ENCODE assay signal across 24 mouse cellular contexts in the genomic region with DNA sequence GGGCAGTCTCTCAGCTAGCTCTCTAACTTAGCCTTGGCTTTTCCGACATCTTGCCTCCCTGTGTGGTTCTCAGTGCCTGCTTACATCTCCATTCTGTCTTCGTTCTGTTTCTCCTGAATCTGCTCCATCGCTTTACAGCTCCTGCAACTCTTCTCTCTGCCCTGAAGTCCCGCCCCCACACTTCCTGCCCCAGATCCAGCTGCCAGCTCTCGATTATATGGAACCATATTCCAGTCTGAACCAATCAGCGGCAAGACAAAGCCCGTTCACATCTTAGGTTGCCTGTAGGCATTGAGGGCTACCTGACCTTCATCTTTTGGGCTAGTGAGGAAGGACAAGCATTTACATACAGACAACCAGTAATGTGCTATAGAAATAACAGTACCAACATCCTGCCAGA. TPM values are rescaled to one million over a fixed set of nuclear protein-coding genes. Genes with fewer than 3 reads are reported as not detected.
DNase-seq lines count a peak whose midpoint lies in the region; ATAC-seq and TF ChIP-seq lines count a peak whose summit lies in the region.
"Had no signal": no experiment of that assay in that cellular context is flagged by ENCODE, and none has a peak within 500 bp of the region (broad histone marks: within the 10 kb centered on the region; RNA-seq: fewer than 3 reads in every experiment).

No protein-coding gene starts in this region.

- TF ChIP-seq RAD21 in MEL (IDR thresholded peaks at IDR 0.05; ENCODE audit: low read depth, low read length) = no peak

- ATAC-seq in liver, postnatal 0 days = no peak
- no peak for ATAC-seq in forebrain, embryonic 16.5 days
- ATAC-seq: activated CD4-positive, CD25-positive, alpha-beta regulatory T cell, adult 4 months; forebrain, embryonic 13.5 days; forebrain, embryonic 15.5 days; Patski had no signal

- H3K4me2 ChIP-seq in liver, postnatal 0 days (ENCODE audit: low read depth, low read length) = peak overlapping the region; percentile 22; the same call in 1 of the 2 replicates
- no peak overlapping the region for H3K4me2 ChIP-seq in forebrain, embryonic 16.5 days (ENCODE audit: low read length)
- H3K4me2 ChIP-seq: embryonic facial prominence, embryonic 12.5 days; forebrain, embryonic 13.5 days; forebrain, embryonic 15.5 days had no signal

- no peak overlapping the region for H3K9ac ChIP-seq in liver, postnatal 0 days (replicated peaks)
- no peak overlapping the region for H3K9ac ChIP-seq in MEL (ENCODE audit: control insufficient read depth, low read depth, low read length, poor library complexity, severe bottlenecking)
- no peak overlapping the region for H3K9ac ChIP-seq in forebrain, embryonic 16.5 days (replicated peaks; ENCODE audit: low read depth, low read length)
- H3K9ac ChIP-seq: embryonic facial prominence, embryonic 12.5 days; forebrain, embryonic 13.5 days; forebrain, embryonic 15.5 days had no signal

- H3K27me3 ChIP-seq in liver, postnatal 0 days (ENCODE audit: insufficient read depth, low read length) = 0 out of 2 replicates have a peak, but pooled peaks cover 3% of the 10 kb centered on the region
- no peaks in the 10 kb centered on the region; a peak in 2 of 4 replicates for H3K27me3 ChIP-seq in MEL (ENCODE audit: control insufficient read depth in 1 of 2, insufficient read depth in 2 of 2, low read length in 2 of 2)
- H3K27me3 ChIP-seq in forebrain, embryonic 16.5 days (replicated peaks; ENCODE audit: control insufficient read depth, insufficient read depth, low read length) = no peaks in the 10 kb centered on the region
- H3K27me3 ChIP-seq: embryonic facial prominence, embryonic 12.5 days; forebrain, embryonic 13.5 days; forebrain, embryonic 15.5 days had no signal

- H3K9me3 ChIP-seq in liver, postnatal 0 days (ENCODE audit: low read length) = no peaks in the 10 kb centered on the region
- no peaks in the 10 kb centered on the region for H3K9me3 ChIP-seq in MEL (replicated peaks; ENCODE audit: insufficient read depth, low read length)
- H3K9me3 ChIP-seq in forebrain, embryonic 16.5 days (ENCODE audit: control insufficient read depth, low read length) = no peaks in the 10 kb centered on the region
- H3K9me3 ChIP-seq: embryonic facial prominence, embryonic 10.5 days; embryonic facial prominence, embryonic 12.5 days; forebrain, embryonic 15.5 days had no signal

- no peak for DNase-seq in liver, postnatal 0 days
- DNase-seq in liver (no peak), MEL (ENCODE audit: low read depth, low spot score) (peak; percentile 22)
- DNase-seq: adrenal gland, adult 2 months; adrenal gland, postnatal 10 days; adrenal gland, postnatal 25 days; cerebellum, adult 11-12 months; cerebellum, adult 2 months; cerebellum, adult 9-10 months; cerebellum, postnatal 10 days; cerebellum, postnatal 25 days had no signal

- H3K27ac ChIP-seq in liver, postnatal 0 days (ENCODE audit: low read depth) = no peak overlapping the region
- no peak overlapping the region for H3K27ac ChIP-seq in MEL (ENCODE audit: control insufficient read depth, low read depth, low read length)
- H3K27ac ChIP-seq in bone marrow, adult 2 months (ENCODE audit: control insufficient read depth, insufficient read depth, low read depth, low read length, poor library complexity) = no peak overlapping the region
- no peak overlapping the region for H3K27ac ChIP-seq in forebrain, embryonic 16.5 days (ENCODE audit: low read length)
- H3K27ac ChIP-seq: embryonic facial prominence, embryonic 10.5 days; embryonic facial prominence, embryonic 12.5 days; forebrain, embryonic 13.5 days; forebrain, embryonic 15.5 days had no signal

- WGBS in liver, postnatal 0 days (ENCODE audit: insufficient replicate concordance) = 76% methylated on average over 7 of the region's 7 CpGs
- WGBS in bone marrow, adult 2 months = 73% methylated on average over 7 of the region's 7 CpGs
- 95% methylated on average over 7 of the region's 7 CpGs for WGBS in forebrain, embryonic 16.5 days

- no peaks in the 10 kb centered on the region for H3K36me3 ChIP-seq in liver, postnatal 0 days (replicated peaks; ENCODE audit: insufficient read depth, low read length)
- no peaks in the 10 kb centered on the region for H3K36me3 ChIP-seq in MEL (ENCODE audit: control insufficient read depth in 1 of 2, insufficient read depth in 2 of 2, low read length in 2 of 2)
- H3K36me3 ChIP-seq in forebrain, embryonic 16.5 days (ENCODE audit: control insufficient read depth, insufficient read depth) = no peaks in the 10 kb centered on the region
- H3K36me3 ChIP-seq: embryonic facial prominence, embryonic 10.5 days; embryonic facial prominence, embryonic 12.5 days; forebrain, embryonic 15.5 days had no signal

- TF ChIP-seq CTCF in liver, postnatal 0 days (IDR thresholded peaks at IDR 0.05; ENCODE audit: low read depth) = no peak
- TF ChIP-seq CTCF in MEL (IDR thresholded peaks at IDR 0.05 in 2 of 3, conservative IDR thresholded peaks at IDR 0.05 in 1 of 3; ENCODE audit: control insufficient read depth in 1 of 3, insufficient read depth in 1 of 3, low read depth in 2 of 3, low read length in 3 of 3, poor library complexity in 1 of 3, severe bottlenecking in 1 of 3) = no peak
- TF ChIP-seq CTCF in bone marrow, adult 2 months (IDR thresholded peaks at IDR 0.05; ENCODE audit: control insufficient read depth, insufficient read depth, low read length) = no peak

- H3K4me1 ChIP-seq in liver, postnatal 0 days (ENCODE audit: insufficient read depth) = no peaks in the 10 kb centered on the region
- no peaks in the 10 kb centered on the region; a peak in 1 of 4 replicates for H3K4me1 ChIP-seq in MEL (ENCODE audit: control insufficient read depth in 1 of 2, insufficient read depth in 2 of 2, low read length in 2 of 2)
- H3K4me1 ChIP-seq in bone marrow, adult 2 months (ENCODE audit: control insufficient read depth, insufficient read depth, low read length) = peaks cover 1% of the 10 kb centered on the region; the same call in 1 of the 2 replicates
- H3K4me1 ChIP-seq in forebrain, embryonic 16.5 days (replicated peaks; ENCODE audit: control insufficient read depth, insufficient read depth, low read length) = no peaks in the 10 kb centered on the region
- H3K4me1 ChIP-seq: embryonic facial prominence, embryonic 10.5 days; embryonic facial prominence, embryonic 12.5 days; forebrain, embryonic 15.5 days had no signal

- no peak for TF ChIP-seq EP300 in liver, postnatal 0 days (IDR thresholded peaks at IDR 0.05; ENCODE audit: low read depth)
- TF ChIP-seq EP300 in MEL (IDR thresholded peaks at IDR 0.05; ENCODE audit: low read depth in 1 of 2, low read length in 2 of 2) = no peak

- no peak overlapping the region for H3K4me3 ChIP-seq in liver, postnatal 0 days (ENCODE audit: low read depth, low read length)
- H3K4me3 ChIP-seq in MEL (ENCODE audit: control insufficient read depth in 1 of 2, insufficient read depth in 1 of 2, low read depth in 2 of 2, low read length in 2 of 2) = no peak overlapping the region
- peak overlapping the region; percentile 25 for H3K4me3 ChIP-seq in bone marrow, adult 2 months (replicated peaks; ENCODE audit: control insufficient read depth, low read depth, low read length)
- H3K4me3 ChIP-seq in forebrain, embryonic 16.5 days (replicated peaks; ENCODE audit: low read length) = no peak overlapping the region
- H3K4me3 ChIP-seq: embryonic facial prominence, embryonic 10.5 days; embryonic facial prominence, embryonic 12.5 days; forebrain, embryonic 13.5 days; forebrain, embryonic 15.5 days had no signal

- no peak for TF ChIP-seq POLR2A in MEL (IDR thresholded peaks at IDR 0.05; ENCODE audit: control insufficient read depth in 1 of 2, insufficient read depth in 1 of 2, low read depth in 1 of 2, low read length in 2 of 2, poor library complexity in 1 of 2)
- TF ChIP-seq POLR2A in bone marrow, adult 2 months (IDR thresholded peaks at IDR 0.05; ENCODE audit: borderline replicate concordance, control insufficient read depth, low read depth, low read length) = no peak

- no peaks in the 10 kb centered on the region for H3K79me2 ChIP-seq in MEL (ENCODE audit: control insufficient read depth, insufficient read depth, low read length, poor library complexity)

TF ChIP-seq in MEL, 35 proteins besides CTCF, POLR2A, EP300 and RAD21:
- TF ChIP-seq SMC3 (IDR thresholded peaks at IDR 0.05; ENCODE audit: low read depth, low read length) = no peak

RNA-seq across cellular contexts. Expression of gene Trem3, which starts 3.1 kb away (rescaled TPM):
- 12.2 and 14.3 TPM in 2 replicates for polyA plus RNA-seq in liver, postnatal 0 days (2015; fragmentation: Nextera tagmentation; extraction: Ambion mirVana)
- total RNA-seq in MEL (2012; rRNA removed) = not detected in 2 replicates
- not detected for polyA plus RNA-seq in MEL (2012; ENCODE audit: insufficient read depth in 1 of 2, insufficient read length in 2 of 2, low read depth in 1 of 2, low replicate concordance in 2 of 2, missing spikeins in 1 of 2)
- polyA plus RNA-seq in bone marrow, adult 2 months (2011; ENCODE audit: insufficient read depth, insufficient read length, low replicate concordance, missing spikeins) = 18.5 and 53.5 TPM in 2 replicates
- not detected in 2 replicates for polyA plus RNA-seq in forebrain, embryonic 16.5 days (2015; fragmentation: Nextera tagmentation; extraction: Ambion mirVana)
- total RNA-seq: adrenal gland, postnatal 25 days; ES-E14 had no signal
- polyA plus RNA-seq: activated CD4-positive, CD25-positive, alpha-beta regulatory T cell, adult 4 months; adrenal gland, adult 2 months; C2C12; cerebellum, adult 2 months; embryonic facial prominence, embryonic 10.5 days; embryonic facial prominence, embryonic 12.5 days; forebrain, embryonic 11.5 days; forebrain, embryonic 13.5 days; forebrain, embryonic 15.5 days had no signal

RNA-seq across cellular contexts. Expression of gene Treml4, which starts 13.5 kb away (rescaled TPM):
- polyA plus RNA-seq in liver, postnatal 0 days (2015; fragmentation: Nextera tagmentation; extraction: Ambion mirVana) = 7.9 and 9.2 TPM in 2 replicates
- total RNA-seq in MEL (2012; rRNA removed) = 0.35 and 0.56 TPM in 2 replicates
- polyA plus RNA-seq in MEL (2012; ENCODE audit: insufficient read depth in 1 of 2, insufficient read length in 2 of 2, low read depth in 1 of 2, low replicate concordance in 2 of 2, missing spikeins in 1 of 2) = 1 to 10 TPM in 1 of 2 experiments, not detected in 1; 1.4 TPM
- 5.4 and 21.2 TPM in 2 replicates for polyA plus RNA-seq in bone marrow, adult 2 months (2011; ENCODE audit: insufficient read depth, insufficient read length, low replicate concordance, missing spikeins)
- polyA plus RNA-seq in forebrain, embryonic 16.5 days (2015; fragmentation: Nextera tagmentation; extraction: Ambion mirVana) = not detected in 2 replicates
- polyA plus RNA-seq: C2C12; forebrain, embryonic 11.5 days; forebrain, embryonic 15.5 days; Patski had no signal

RNA-seq across cellular contexts. Expression of gene Trem1, which starts 18.1 kb away (rescaled TPM):
- 1.6 and 2.1 TPM in 2 replicates for polyA plus RNA-seq in liver, postnatal 0 days (2015; fragmentation: Nextera tagmentation; extraction: Ambion mirVana)
- not detected in 2 replicates for total RNA-seq in MEL (2012; rRNA removed)
- under 1 TPM in 1 of 2 experiments, not detected in 1; 0.06 TPM for polyA plus RNA-seq in MEL (2012; ENCODE audit: insufficient read depth in 1 of 2, insufficient read length in 2 of 2, low read depth in 1 of 2, low replicate concordance in 2 of 2, missing spikeins in 1 of 2)
- 3.8 and 11.7 TPM in 2 replicates for polyA plus RNA-seq in bone marrow, adult 2 months (2011; ENCODE audit: insufficient read depth, insufficient read length, low replicate concordance, missing spikeins)
- polyA plus RNA-seq in forebrain, embryonic 16.5 days (2015; fragmentation: Nextera tagmentation; extraction: Ambion mirVana) = not detected in 2 replicates
- total RNA-seq: adrenal gland, postnatal 25 days; ES-E14 had no signal
- polyA plus RNA-seq: activated CD4-positive, CD25-positive, alpha-beta regulatory T cell, adult 4 months; adrenal gland, adult 2 months; C2C12; cortical plate, adult 2 months; embryonic facial prominence, embryonic 10.5 days; forebrain, embryonic 11.5 days; forebrain, embryonic 15.5 days; frontal cortex, adult 2 months; Patski had no signal

RNA-seq across cellular contexts. Expression of gene Treml2, which starts 48.7 kb away (rescaled TPM):
- polyA plus RNA-seq in liver, postnatal 0 days (2015; fragmentation: Nextera tagmentation; extraction: Ambion mirVana) = 2.0 and 2.7 TPM in 2 replicates
- 21.5 and 27.7 TPM in 2 replicates for total RNA-seq in MEL (2012; rRNA removed)
- polyA plus RNA-seq in MEL (2012; ENCODE audit: insufficient read depth in 1 of 2, insufficient read length in 2 of 2, low read depth in 1 of 2, low replicate concordance in 2 of 2, missing spikeins in 1 of 2) = 10 to 100 TPM in 1 of 2 experiments, not detected in 1; 52.7 TPM
- polyA plus RNA-seq in bone marrow, adult 2 months (2011; ENCODE audit: insufficient read depth, insufficient read length, low replicate concordance, missing spikeins) = 56.4 and 152 TPM in 2 replicates
- polyA plus RNA-seq in forebrain, embryonic 16.5 days (2015; fragmentation: Nextera tagmentation; extraction: Ambion mirVana) = 0.10 TPM in 1 of 2 replicates, not detected in the other
- polyA plus RNA-seq: C2C12, Patski had no signal

Comparison
In these comparisons a context has a peak if more than half of its experiments do, and no peak if none do; other contexts are left out.
1. RNA of gene Trem3, which starts 3.1 kb away (polyA plus RNA-seq): 18.5 to 53.5 TPM in bone marrow, adult 2 months and 12.2 to 14.3 TPM in liver, postnatal 0 days; not detected in MEL and not detected in forebrain, embryonic 16.5 days; every median in the first group is over 10 times any median in the second.